Mouse (Mus musculus): Measurements from ENCODE around the gene Olfr552.
"Not testable (repeated sequence)": the region's sequence is repeated elsewhere in the genome, so short reads cannot be mapped to it uniquely, and the experiment has no call there.

The Olfr552 gene

GRCm38 (mm10) chr7:102597378-102598031 lies at the start of gene Olfr552:
Gene Olfr552, plus strand, starts transcription at chr7:102597770.
- DNase-seq: no peak

DNA sequence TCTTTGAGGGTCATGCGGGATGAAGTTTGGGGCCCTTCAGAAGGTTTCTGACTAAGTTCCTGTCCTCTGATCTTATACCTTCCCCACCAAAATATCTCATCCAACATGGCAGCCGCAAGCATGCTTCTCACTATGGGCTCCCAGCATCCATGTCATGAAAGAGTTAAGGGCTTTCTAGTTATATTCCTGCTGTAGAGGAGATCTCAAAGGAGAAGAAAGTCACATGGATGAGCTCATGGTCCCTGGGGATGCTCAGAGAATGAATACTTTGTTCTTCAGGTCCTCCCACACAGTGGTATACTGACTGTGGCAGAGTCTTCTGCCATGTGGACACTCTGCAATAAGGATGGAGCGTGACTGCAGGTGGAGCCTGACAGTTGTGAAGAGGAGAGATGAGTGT lies 48.0 kb upstream of the Olfr552 start, which contains the start of gene Olfr549:
TSS of gene Olfr549 (plus strand) at position 301 of the 400 bp plus-strand sequence.
- DNase-seq: no peak

GRCm38 (mm10) chr7:102553279-102553678 lies 44.3 kb upstream of the Olfr552 start:
- no peak for DNase-seq

DNA sequence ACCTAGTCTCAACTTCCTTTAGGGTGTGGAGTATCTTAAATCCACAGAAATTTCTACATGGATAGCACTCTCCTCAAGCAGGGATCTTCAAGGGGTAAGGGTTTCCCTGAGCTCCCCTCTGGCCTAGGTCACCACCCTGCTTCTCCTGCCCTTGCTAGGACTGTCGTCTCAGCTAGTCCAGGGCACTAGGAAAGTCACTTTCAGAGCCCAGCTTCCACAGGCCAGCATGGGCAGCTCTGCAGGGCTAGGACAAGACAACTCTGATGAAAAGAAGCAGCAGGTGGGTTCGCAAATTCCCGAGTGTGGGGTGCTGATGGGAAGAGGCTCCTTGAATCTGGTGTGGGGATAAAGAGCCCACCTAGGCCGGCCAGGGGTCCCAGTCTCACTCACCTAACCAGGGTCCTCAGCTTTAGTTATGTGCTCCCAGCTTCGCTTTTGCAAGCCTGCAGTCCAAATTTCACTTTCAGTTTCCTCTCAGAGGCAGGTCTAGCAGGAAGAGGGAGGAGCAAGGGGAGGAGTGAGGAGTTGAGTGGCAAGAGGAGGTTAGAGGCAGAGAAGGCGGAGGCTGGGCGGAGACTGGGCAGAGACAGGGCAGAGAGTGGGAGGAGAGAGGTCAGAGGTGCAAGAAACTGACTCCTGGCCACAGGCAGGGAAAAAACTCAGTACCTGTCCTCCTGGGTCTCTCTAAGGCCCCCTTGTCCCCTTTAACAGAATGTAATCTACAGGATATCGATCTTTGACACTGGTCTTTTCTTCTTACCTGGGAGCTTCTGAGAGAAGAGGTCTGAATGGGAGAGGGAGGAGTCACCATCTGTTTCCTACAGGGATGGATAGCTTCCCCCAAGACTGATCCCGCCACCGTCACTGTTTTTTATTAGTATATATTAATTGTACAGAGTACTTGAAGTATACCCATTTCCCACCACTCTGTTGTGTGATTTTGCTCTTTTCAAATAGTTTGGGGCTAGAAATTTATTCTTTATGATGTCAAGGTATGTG lies 32.3 kb upstream of the Olfr552 start, which contains the start of gene Trim21:
TSS of gene Trim21 (minus strand) at position 488 of the 999 bp plus-strand sequence.
- peak; percentile 87 to 90 for DNase-seq

- no peak for DNase-seq
These were observed 31.4 kb upstream of the Olfr552 start for GRCm38 (mm10) chr7:102566219-102566618.

GRCm38 (mm10) chr7:102571142-102571541 lies 26.4 kb upstream of the Olfr552 start, which contains the start of gene Olfr550:
Gene Olfr550, plus strand, starts transcription at chr7:102571442.
- DNase-seq: no peak

GRCm38 (mm10) chr7:102573174-102573830 lies 24.3 kb upstream of the Olfr552 start:
- DNase-seq: no peak

- DNase-seq: no peak
These were observed 21.6 kb upstream of the Olfr552 start for GRCm38 (mm10) chr7:102575998-102576397.

- no peak for DNase-seq
These were observed 5.8 kb upstream of the Olfr552 start, which contains the start of gene Olfr551 for GRCm38 (mm10) chr7:102591786-102592185. Gene Olfr551, minus strand, starts transcription at chr7:102591886.

DNA sequence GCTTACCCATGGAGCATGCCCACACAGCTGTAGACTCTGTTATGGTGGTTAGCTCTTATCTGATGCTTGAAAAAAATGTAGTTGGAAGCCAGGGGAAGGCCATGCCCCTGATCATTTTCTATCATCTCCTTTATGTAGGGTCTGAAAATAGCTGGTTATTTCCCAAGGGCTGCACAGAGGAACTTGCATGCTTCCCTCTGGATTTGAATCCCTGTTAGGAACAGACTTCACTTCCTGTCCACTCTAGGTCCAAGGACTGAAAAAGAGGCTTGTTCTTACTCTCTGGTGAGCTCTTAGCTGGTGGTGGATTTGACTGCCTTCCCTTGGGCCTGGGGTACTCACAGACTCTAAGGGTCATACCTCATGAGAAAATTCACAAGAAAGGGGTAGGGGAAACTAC lies 20.5 kb downstream of the Olfr552 start, which contains the start of gene Olfr553:
TSS of gene Olfr553 (minus strand) at position 101 of the 400 bp plus-strand sequence.
- DNase-seq: no peak

DNA sequence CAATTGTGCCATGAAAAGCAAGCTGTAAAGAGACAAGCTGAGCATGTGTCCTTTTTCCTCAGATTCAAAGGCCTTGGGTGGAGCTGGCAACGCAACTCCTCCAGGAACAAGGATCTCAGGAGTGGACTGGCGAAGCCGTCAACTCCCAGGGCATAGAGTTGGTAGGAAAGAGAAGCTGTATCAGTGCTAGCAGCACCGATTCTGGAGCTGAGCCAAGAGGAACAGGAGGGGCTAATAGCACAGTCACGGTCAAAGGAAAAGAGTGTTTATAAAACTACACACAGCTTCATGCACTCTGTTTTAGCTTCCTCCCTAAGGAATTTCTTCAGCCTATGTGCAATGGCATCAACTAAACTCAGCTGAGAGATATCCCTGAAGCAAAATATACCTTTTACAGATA lies 22.0 kb downstream of the Olfr552 start:
- DNase-seq: no peak

DNA sequence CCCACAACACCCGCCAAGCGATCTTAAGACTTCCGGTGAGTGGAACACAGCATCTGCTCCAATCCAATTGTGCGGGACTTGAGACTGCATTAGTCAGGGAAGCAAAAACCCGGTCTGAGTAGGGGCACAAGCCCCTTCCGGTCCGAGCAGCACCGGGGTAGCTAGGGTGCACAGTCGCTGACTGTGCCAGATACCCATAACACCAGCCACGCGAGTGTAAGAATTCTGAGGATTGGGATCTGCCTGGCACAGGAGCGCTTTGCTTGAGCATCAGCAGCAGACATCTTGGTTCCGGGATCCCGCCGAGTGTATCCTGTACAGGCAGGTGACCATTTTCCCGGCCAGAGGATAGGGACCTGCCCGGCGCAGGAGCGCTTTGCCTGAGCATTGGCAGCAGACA lies 22.8 kb downstream of the Olfr552 start:
- DNase-seq: not testable (repeated sequence)

- peak; percentile 75 to 77 for DNase-seq
These were observed 39.1 kb downstream of the Olfr552 start for GRCm38 (mm10) chr7:102636665-102637064.

DNA sequence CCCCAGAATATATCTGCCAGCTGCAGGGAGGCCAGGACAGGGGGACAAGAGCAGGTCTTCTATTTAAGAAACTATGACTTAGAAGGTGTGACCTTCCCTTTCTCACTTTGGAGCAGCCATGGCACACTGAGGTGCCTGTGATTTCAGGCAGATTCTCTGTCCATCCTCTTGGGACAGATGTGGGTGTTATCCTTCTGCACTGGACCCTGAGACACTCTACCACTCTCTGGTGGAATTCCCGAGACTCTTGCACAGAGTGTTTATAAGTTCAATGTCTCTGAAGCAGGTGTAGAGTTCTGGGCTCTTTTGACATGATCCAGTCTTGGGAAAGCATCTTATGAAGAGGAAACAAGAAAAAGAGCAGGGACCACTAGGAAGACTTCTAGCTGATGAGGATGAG lies 40.6 kb downstream of the Olfr552 start, which contains the start of gene Olfr554:
TSS of gene Olfr554 (plus strand) at position 301 of the 400 bp plus-strand sequence.
- DNase-seq: no peak

DNA sequence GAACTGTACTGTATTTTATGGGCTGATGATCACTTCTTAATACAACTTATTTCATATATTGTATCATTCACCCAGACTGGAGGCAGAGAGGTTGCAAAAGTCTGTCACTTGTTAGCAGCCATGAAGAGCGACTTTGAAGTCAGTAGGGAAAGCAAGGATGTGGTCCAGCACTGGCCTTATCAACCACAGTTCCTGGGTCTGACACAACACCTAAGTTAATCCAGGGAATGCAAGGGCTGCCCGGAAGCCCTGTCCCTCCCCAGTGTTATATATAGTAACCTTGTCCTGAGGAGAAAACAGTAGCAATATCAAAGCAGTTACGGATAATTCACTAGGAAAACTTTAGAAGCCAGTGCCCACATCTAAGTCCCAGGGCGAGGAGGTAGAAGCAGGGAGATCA lies 47.4 kb downstream of the Olfr552 start:
- not testable (repeated sequence) for DNase-seq
